Mouse (Mus musculus) E14TG2a.4 (cell line): Measurements from ENCODE around the gene P3h1.

Experiments used
- CTCF ChIP-seq: conservative IDR thresholded peaks from 2 replicates; pipeline ENCODE4 v1.5.1; 2014; ENCODE audit warnings: low read length
- POU5F1 ChIP-seq: IDR thresholded peaks from 2 replicates; pipeline ENCODE4 v1.6.1; 2014; ENCODE audit warnings: low read length, borderline replicate concordance

DNA sequence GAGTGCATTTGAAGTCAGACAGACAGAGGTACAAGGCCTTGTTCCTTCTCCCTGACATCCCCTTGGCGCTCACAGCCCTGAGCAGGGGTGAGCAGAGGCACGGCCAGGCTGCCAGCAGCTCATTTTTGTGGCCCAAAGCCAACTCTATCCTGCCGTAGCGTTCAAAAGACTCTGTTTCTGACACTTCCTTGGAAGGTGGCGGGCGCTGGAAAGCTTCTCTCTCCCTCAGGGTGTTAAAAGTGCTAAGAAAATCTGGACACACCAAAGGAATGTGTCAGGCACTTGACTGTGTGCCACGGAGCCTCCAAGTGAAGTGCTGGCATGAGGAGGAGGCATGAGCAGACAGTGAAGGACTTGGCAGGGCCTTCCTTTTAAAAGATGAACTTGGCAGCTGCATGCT, 12.8 kb downstream of the P3h1 start:
- TF ChIP-seq CTCF (no peak), POU5F1 (no peak)
